Mouse (Mus musculus): ENCODE results near the gene Il11. TPM values are rescaled to one million over a fixed set of nuclear protein-coding genes. Genes with fewer than 3 reads are reported as not detected.

The Il11 gene
- total RNA-seq, 2 experiments from 2014 or later = not detected

DNA sequence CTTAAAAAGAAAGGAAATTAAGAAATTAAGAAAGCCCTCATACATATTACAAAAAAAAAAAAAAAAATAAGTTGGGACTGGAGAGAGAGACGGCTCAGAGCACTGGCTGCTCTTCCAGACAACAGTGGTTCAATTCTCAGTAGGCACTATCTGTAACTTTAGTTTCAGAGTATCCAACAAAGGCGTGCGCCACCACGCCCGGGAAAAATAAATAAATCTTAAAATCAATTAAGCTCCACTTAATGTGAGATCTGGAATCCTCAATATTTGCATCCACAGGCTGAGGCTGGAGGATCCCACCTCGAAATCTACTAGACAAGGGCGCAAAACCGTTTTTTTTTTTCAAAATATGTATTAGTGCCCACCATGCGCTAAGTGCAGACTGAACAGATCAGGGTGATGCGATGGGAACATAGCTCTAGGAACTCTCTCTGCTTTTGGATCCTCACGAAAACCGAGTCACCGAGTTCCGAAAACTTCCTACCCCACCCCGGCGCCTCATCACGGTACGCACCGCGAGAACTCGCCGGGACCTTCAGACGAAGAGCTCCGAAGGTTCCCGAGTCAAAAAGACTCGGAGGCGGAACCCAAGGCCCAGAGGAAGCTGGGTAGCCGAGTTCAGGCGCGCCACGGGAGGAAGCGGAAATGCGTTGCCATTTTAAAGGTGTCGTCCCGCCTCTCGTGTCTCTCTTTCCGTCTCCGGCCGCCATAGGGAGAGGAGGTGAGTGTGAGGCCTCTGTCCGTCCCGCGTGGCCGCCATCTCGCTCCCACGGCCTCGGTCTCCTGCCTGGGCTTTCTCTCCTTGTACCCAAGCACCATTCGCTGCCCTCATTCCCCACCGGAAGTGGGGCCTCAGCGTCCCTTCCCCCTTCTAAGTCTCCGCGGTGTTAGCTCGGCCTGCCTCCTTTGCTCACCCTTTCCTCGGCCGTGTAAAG, 9.9 kb upstream of the Il11 start, which contains the start of gene Rpl28:
Rpl28 (plus strand) TSS at position 597 of the 935 bp plus-strand sequence.
- DNase-seq = peak; percentile 88 to 94
- intact Hi-C loops (cut with DNase I) = loop anchor here (10.0 kb wide), 1 partner anchor 658 kb away; the partner anchor contains the start of gene Leng8

GRCm38 (mm10) chr7:4789436-4789935, 6.8 kb upstream of the Il11 start, which contains the start of gene Tmem238:
Tmem238 (minus strand) TSS chr7:4789656.
- intact Hi-C loops (cut with DNase I) = loop anchor here (2.0 kb wide), 1 partner anchor 49 kb away; the partner anchor contains the start of gene Kmt5c

GRCm38 (mm10) chr7:4788499-4789435, 6.1 kb upstream of the Il11 start:
- intact Hi-C loops (cut with DNase I) = loop anchor here (2.0 kb wide), 1 partner anchor 48 kb away; the partner anchor contains the start of gene Kmt5c
- peak; percentile 42 to 59 for DNase-seq

More at GRCm38 (mm10) chr7:4789436-4789935, 6.8 kb upstream of the Il11 start, which contains the start of gene Tmem238:
- peak; percentile 60 to 62 for DNase-seq

DNA sequence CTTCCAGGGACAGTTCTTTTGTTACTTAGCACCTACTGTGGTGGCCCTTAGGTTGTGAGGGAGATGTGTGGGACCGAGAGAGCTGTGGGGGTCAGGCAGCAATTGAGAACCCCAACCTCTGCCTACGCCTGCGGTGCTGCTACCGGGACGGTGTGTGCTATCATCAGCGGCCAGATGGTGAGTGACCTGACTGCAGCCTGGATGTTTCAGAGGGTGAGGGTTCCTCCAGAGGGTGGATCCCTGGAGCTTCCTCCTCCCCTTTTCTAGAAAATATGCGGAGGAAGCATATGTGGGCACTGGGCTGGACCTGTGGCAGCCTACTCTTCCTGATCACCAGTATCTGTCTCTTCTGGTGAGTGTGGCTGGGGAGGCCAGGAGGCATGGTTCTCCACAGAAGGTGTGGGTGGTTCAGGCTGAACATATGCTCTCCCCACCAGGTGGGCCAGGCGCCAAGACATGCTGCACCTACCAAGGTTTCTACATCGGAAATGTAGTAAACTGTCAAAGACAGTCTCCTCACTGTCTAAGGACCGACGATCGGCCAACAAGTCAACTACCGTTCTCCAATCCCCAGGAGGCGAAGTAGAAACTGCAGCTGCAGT, 1.1 kb upstream of the Il11 start:
- DNase-seq = no peak
- intact Hi-C loops (cut with DNase I) = no loop called here

- intact Hi-C loops (cut with DNase I) = no loop called here
- DNase-seq = no peak
These were observed 529 bp downstream of the Il11 start for GRCm38 (mm10) chr7:4782130-4782529.

DNA sequence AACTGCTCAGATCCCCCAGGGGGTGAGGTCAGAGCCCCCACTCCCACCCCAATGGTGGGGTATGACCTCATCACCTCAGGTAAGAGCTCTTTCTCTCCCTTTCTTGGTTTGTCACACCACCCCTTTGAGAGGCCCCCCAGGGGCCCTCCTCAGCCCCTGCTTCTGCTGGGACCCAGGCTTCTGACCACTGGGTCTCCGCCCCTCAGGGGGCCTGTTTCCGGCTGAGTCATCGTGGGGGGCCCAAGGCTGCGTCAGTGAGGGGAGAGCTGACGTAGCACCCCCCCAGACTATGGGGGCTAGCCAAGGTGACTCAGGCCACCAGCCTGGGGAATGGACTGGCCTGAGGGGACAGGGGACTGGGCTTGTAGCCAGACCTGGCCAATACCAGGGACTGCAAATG, 2.7 kb downstream of the Il11 start:
- no peak for DNase-seq
- intact Hi-C loops (cut with DNase I) = no loop called here

DNA sequence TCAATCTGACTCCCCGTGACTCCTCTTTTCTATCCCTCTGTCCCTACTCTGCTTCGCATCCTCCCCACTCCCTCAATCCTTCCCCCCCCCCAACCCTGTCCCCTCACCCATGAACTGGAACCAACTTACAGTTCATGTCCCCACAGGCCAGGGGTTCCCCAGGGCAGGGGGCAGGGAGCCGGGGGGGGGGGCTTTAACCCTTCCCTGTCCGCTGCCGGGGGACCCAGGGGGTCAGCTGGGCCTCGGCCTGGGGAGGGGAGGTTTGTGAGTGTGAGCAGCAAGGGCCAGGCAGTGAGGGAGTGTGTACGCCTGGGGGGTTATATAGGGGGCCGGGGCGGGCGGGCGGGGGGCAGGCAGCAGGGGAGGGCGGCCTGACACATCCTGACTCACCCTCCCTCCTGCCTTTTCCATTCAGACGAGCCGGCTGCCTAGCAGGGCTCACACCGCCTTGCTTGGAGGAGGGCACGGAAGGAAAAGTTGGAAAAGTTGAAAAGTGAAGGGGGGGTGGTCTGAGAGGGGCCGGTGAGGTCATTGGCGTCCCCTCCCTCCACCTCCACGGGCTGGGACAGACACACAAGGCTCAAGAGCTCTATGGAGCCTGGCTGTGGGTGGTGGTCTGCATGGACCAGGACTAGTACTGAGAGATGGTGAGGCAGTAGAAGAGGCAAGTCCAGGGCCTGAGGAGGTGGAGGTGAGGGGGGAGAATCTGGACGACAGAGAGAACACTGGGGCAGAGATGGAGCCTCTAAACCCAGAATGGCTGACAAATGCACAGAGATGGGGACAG, 4.6 kb downstream of the Il11 start:
- intact Hi-C loops (cut with DNase I) = no loop called here
- DNase-seq = no peak

- peak; percentile 51 to 53 for DNase-seq
- intact Hi-C loops (cut with DNase I) = no loop called here
These were observed 5.5 kb downstream of the Il11 start for GRCm38 (mm10) chr7:4776861-4777830.

GRCm38 (mm10) chr7:4776131-4776530, 6.5 kb downstream of the Il11 start:
- intact Hi-C loops (cut with DNase I) = no loop called here
- no peak for DNase-seq

DNA sequence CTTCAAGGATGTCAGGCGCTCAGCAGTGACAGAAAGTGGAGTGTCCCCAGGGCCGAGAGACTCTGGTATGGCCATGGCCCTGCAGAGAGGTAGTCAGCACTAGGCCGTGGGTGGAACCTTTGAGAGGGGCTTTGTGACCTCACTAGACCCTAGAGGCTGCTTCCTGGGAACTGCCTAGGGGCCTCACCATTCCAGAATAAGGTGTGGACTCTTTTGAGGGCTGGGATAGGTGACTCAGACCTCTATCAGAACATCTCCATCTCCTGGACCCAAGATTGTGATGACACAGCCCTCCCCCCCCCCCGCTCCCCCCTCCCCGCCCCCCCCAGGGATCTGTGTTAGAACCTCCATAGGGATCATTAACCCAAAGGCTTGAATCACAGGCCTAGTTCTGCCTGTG, 11.5 kb downstream of the Il11 start, which contains the start of gene Fam71e2:
Fam71e2 (minus strand) TSS at position 101 of the 400 bp plus-strand sequence.
- intact Hi-C loops (cut with DNase I) = no loop called here
- DNase-seq = no peak

GRCm38 (mm10) chr7:4764946-4765710, 17.5 kb downstream of the Il11 start:
- intact Hi-C loops (cut with DNase I) = no loop called here
- no peak for DNase-seq

DNA sequence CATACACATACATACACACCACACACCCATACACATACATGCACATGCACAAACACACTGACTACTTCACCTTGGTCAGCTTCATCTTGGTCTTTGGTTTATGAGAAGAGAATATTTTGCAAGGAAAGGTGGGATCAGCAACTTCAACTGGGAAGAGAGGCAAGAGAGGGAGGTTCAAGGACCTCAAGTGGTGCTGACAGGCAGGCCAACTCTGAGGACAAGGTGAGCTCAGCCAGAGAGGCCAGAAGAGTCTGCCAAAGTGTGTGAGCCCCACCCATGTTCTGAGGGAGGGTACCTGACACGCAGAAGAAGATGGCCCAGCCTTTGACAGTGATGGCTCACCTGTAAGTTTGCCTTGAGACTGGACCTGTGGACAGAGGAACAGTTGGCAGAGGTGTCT, 23.0 kb downstream of the Il11 start:
- intact Hi-C loops (cut with DNase I) = no loop called here
- no peak for DNase-seq

DNA sequence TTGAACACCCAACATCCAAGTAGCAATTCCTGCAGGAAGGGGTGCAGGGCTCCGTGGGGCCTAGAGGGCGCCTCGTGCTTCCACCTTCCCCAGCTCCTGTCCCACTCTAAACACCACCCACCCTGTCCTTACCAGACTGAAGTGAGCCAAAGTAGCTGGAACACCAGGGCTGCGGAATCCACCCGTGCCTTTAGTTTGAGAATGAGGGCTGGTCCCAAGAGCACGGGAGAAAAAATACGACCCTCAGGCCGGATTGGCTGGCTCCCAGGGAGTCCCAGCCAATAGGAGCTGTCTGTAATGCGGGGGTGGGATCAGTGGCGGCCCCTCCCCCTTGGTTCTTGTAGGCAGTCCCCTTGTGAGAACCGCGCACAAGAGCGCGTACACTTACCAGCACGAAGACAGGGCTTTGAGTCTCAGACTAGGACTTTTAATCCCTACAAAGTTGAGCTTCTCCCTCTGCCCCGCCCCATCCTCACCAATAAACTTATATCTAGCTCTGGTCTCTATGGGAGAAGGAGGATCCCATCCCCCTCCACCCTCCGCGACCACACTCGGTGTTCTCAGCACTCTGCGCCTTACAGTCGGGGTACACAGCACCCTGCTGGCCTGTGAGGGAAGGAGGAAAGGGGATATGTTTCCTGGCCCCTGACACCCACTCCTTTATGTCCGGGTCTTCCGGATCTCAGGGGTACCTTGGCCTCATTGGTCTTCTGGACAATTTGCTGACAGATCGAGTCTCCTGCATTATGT, 29.7 kb downstream of the Il11 start, which contains the start of gene Cox6b2:
Cox6b2 (minus strand) TSS at position 274 of the 750 bp plus-strand sequence.
- intact Hi-C loops (cut with DNase I) = no loop called here
- peak in 1 of 2 experiments; percentile 41 for DNase-seq

DNA sequence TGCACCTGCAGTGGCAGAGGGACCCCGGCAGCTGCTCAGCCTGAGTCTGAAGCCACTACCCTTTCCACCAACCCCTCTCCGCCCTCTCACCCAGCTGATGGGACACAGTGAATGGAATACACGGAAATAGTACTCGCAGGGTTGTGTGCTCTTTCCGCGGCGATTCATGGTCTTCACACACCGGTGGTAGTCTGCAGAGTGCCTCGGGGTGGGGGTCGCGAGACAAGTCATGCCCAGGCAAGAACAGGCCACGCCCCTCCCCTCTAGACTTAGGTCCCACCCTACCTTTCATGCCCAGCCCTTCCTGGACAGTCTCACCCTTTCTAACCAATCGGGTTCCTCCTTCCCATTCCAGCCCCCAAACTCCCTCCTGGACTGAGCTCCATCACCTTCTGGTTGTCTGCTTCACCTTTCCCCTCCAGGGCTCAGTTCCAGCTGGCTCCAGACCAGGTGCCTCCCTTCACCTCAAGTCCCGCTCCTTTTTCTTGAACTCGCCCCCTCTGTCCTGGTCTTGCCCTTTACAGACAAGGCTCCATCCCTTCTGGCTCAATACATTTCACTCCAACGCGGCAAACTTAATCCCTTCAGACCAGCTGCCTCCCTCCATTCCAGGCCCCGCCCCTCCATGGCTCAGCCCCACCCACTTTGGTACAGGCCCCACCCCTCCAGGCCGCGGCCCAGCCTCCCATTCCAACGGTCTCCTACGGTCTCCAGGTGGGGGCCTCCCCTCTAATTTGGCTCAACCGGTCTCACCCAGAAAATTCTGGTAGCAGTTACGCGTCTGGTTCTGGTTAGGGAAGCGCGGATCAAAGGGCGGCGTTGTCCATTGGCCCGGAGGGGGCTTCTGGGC, 30.5 kb downstream of the Il11 start:
- no peak for DNase-seq
- intact Hi-C loops (cut with DNase I) = no loop called here

DNA sequence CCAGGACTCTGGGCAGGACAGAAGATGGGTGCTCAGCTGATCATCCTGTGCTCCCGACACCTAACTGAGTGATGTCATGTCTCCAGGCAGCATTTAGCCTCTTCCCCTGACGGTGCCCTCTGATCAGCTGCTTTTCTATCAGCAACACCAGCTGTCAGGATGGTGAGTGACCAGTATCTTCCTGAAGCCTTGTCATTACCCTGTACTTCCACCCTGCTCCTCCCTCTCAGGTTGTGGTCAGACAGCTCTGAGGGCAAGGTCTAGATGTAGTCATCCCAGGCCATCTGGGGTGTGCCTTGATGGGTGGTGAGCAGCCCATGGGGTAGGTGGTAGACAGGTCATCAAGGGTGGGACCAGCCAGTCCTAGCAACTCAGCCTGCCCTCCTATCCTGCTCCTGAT, 33.5 kb downstream of the Il11 start:
- intact Hi-C loops (cut with DNase I) = no loop called here
- DNase-seq = no peak
